Mouse (Mus musculus) CD4-positive, CD25-positive, alpha-beta regulatory T cell, adult 9 weeks (primary cell): Measurements from ENCODE around the gene Defa31. TPM values are rescaled to one million over a fixed set of nuclear protein-coding genes. Genes with fewer than 3 reads are reported as not detected.

Experiments used
- polyA plus RNA-seq: library from polyadenylated mRNA; unstranded; fragments of 100-300 nt; shearing (Covaris generic); gene quantifications from one replicate; pipeline ENCODE4 v1.2.1, GENCODE M21; 2017

The Defa31 gene
- polyA plus RNA-seq: not detected

DNA sequence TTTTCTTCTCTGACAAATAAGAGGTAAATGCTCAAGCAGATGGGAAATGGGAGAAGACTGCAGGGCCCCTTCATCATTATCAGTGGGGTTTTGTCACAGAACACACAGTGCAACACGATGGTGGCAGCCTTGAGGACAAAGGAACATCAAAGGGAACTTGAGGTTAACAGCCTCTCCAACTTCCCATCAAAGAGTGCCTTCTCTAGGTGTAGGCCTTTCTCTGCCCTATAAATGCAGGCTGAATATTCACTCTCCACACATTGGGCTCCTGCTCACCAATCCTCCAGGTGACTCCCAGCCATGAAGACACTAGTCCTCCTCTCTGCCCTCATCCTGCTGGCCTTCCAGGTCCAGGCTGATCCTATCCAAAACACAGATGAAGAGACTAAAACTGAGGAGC, at the start of gene Defa31:
TSS of gene Defa31 (plus strand) at position 301 of the 400 bp plus-strand sequence.

DNA sequence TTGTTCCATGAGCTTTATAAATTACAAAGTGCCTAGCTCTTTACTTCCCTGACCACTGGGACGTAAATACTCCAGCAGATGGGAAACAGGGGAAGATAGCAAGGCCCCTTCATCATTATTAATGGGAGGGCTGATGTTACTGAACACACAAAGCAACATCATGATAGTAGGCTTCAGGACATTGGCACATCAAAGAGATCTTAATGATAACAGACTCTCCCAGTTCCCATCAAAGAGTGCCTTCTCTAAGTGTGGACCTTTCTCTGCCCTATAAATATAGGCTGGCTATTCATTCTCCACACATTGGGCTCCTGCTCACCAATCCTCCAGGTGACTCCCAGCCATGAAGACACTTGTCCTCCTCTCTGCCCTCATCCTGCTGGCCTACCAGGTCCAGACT, 29.4 kb upstream of the Defa31 start, which contains the start of gene Defa22:
TSS of gene Defa22 (plus strand) at position 301 of the 400 bp plus-strand sequence.

DNA sequence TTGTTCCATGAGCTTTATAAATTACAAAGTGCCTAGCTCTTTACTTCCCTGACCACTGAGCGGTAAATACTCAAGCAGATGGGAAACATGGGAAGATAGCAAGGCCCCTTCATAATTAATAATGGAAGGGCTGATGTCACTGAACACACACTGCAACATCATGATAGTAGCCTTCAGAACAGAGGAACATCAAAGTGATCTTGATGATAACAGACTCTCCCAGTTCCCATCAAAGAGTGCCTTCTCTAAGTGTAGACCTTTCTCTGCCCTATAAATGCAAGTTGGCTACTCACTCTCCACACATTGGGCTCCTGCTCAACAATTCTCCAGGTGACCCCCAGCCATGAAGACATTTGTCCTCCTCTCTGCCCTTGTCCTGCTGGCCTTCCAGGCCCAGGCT, 9.8 kb downstream of the Defa31 start, which contains the start of gene Gm15293:
TSS of gene Gm15293 (plus strand) at position 301 of the 400 bp plus-strand sequence.

Other genes starting within 250 kb of the Defa31 start
- not detected for gene AY761185, start 246.9 kb upstream of the Defa31 start, polyA plus RNA-seq
- not detected for gene Defa21, start 166.1 kb upstream of the Defa31 start, polyA plus RNA-seq
- not detected for gene Defa23, start 136.6 kb upstream of the Defa31 start, polyA plus RNA-seq
- gene Defa35, start 126.6 kb upstream of the Defa31 start, polyA plus RNA-seq: not detected
- not detected for gene Defa25, start 107.2 kb upstream of the Defa31 start, polyA plus RNA-seq
- gene Gm14851, start 95.6 kb upstream of the Defa31 start, polyA plus RNA-seq: not detected
- not detected for gene Defa30, start 57.0 kb upstream of the Defa31 start, polyA plus RNA-seq
- not detected for gene Defa22, start 29.3 kb upstream of the Defa31 start, polyA plus RNA-seq
- gene Gm15293, start 9.9 kb downstream of the Defa31 start, polyA plus RNA-seq: not detected
- not detected for gene Gm15292, start 58.1 kb downstream of the Defa31 start, polyA plus RNA-seq
- not detected for gene Defa27, start 123.9 kb downstream of the Defa31 start, polyA plus RNA-seq
- gene Defa29, start 135.4 kb downstream of the Defa31 start, polyA plus RNA-seq: not detected
- not detected for gene Defa2, start 186.9 kb downstream of the Defa31 start, polyA plus RNA-seq
- gene Defa33, start 200.2 kb downstream of the Defa31 start, polyA plus RNA-seq: not detected
- not detected for gene Defa36, start 235.8 kb downstream of the Defa31 start, polyA plus RNA-seq